Mouse (Mus musculus) stomach, embryonic 16.5 days (tissue): Measurements from ENCODE around the gene Abhd2. TPM values are rescaled to one million over a fixed set of nuclear protein-coding genes. Genes with fewer than 3 reads are reported as not detected.

Experiments used
- ATAC-seq: fragments of 200-750 bp; cut with Nextera tagmentation; 2 replicates; pipeline ENCODE4 v1.8.0; 2017; ENCODE audit warnings: moderate number of reproducible peaks, moderate TSS enrichment; ENCODE audit not compliant: insufficient read depth, low FRiP score
- H3K27ac ChIP-seq: fragments of 300-500 bp; sonication (generic); 2 replicates; pipeline ENCODE4 v1.5.1; 2014; ENCODE audit warnings: low read length
- H3K27me3 ChIP-seq: fragments of 300-500 bp; sonication (generic); 2 replicates; pipeline ENCODE4 v1.6.1; 2014; ENCODE audit warnings: low read length, control low read depth, mixed read lengths; ENCODE audit not compliant: control insufficient read depth, insufficient read depth
- H3K36me3 ChIP-seq: fragments of 300-500 bp; sonication (generic); 2 replicates; pipeline ENCODE4 v1.6.1; 2014; ENCODE audit warnings: low read length; ENCODE audit not compliant: control insufficient read depth, insufficient read depth
- H3K4me1 ChIP-seq: fragments of 300-500 bp; sonication (generic); 2 replicates; pipeline ENCODE4 v1.6.1; 2014; ENCODE audit warnings: low read length, control low read depth, mixed read lengths; ENCODE audit not compliant: control insufficient read depth, insufficient read depth
- H3K4me2 ChIP-seq: fragments of 300-500 bp; sonication (generic); 2 replicates; pipeline ENCODE4 v1.6.1; 2014; ENCODE audit warnings: low read depth, low read length, mixed read lengths
- H3K4me3 ChIP-seq: fragments of 300-500 bp; sonication (generic); replicated peaks from 2 replicates; pipeline ENCODE4 v1.5.1; 2014; ENCODE audit warnings: mild to moderate bottlenecking, low read length
- H3K9ac ChIP-seq: fragments of 300-500 bp; sonication (generic); 2 replicates; pipeline ENCODE4 v1.6.1; 2014; ENCODE audit warnings: low read length
- H3K9me3 ChIP-seq: fragments of 300-500 bp; sonication (generic); replicated peaks from 2 replicates; pipeline ENCODE4 v1.6.1; 2016; ENCODE audit warnings: low read length, control low read depth; ENCODE audit not compliant: control insufficient read depth
- WGBS: fragments of 180-500 bp; shearing (Covaris S2); extraction: QIAGEN DNeasy Blood & Tissue Kit; methylation state at CpG from one replicate; pipeline ENCODE4 v1.1.7; 2014; 5-methylcytosine and 5-hydroxymethylcytosine counted together
- polyA plus RNA-seq: library from polyadenylated mRNA; unstranded; fragments of >200 nt; fragmentation: Nextera tagmentation; extraction: Ambion mirVana; gene quantifications from 2 replicates; pipeline ENCODE4 v1.2.1, GENCODE M21; 2015

Abhd2 gene
- polyA plus RNA-seq, 1 experiment from 2014 or later, result 13.8 TPM

- H3K27me3 ChIP-seq, result no peaks in the 10 kb centered on the region
- no peak overlapping the region for H3K9ac ChIP-seq
- no peaks in the 10 kb centered on the region for H3K4me1 ChIP-seq
- 60% methylated on average over 8 of the region's 8 CpGs for WGBS
- no peak overlapping the region for H3K4me2 ChIP-seq
- no peak overlapping the region for H3K27ac ChIP-seq
- H3K4me3 ChIP-seq, result no peak overlapping the region
- H3K9me3 ChIP-seq, result no peaks in the 10 kb centered on the region
- no peaks in the 10 kb centered on the region for H3K36me3 ChIP-seq
- peak; percentile 59; the same call in 1 of the 2 replicates for ATAC-seq
Measured at GRCm38 (mm10) chr7:79398426-79398825, 125.4 kb downstream of the Abhd2 start.

GRCm38 (mm10) chr7:79398971-79399370, 126.0 kb downstream of the Abhd2 start:
- no peaks in the 10 kb centered on the region for H3K36me3 ChIP-seq
- no peak overlapping the region for H3K4me3 ChIP-seq
- no peak overlapping the region for H3K27ac ChIP-seq
- H3K9ac ChIP-seq, result no peak overlapping the region
- peak; percentile 36; the same call in 1 of the 2 replicates for ATAC-seq
- no peaks in the 10 kb centered on the region for H3K4me1 ChIP-seq
- H3K9me3 ChIP-seq, result no peaks in the 10 kb centered on the region
- no peak overlapping the region for H3K4me2 ChIP-seq
- 68% methylated on average over 12 of the region's 12 CpGs for WGBS
- no peaks in the 10 kb centered on the region for H3K27me3 ChIP-seq

- Histone ChIP-seq H3K27me3 (no peaks in the 10 kb centered on the region), H3K27ac (no peak overlapping the region), H3K9me3 (no peaks in the 10 kb centered on the region), H3K4me3 (no peak overlapping the region), H3K36me3 (no peaks in the 10 kb centered on the region), H3K9ac (no peak overlapping the region), H3K4me2 (no peak overlapping the region), H3K4me1 (no peaks in the 10 kb centered on the region)
- WGBS, result 84% methylated on average over 3 of the region's 3 CpGs
- no peak for ATAC-seq
Measured at GRCm38 (mm10) chr7:79400296-79400695, 127.3 kb downstream of the Abhd2 start.

- ATAC-seq, result peak; percentile 37; the same call in 1 of the 2 replicates
- Histone ChIP-seq H3K9ac (no peak overlapping the region), H3K9me3 (no peaks in the 10 kb centered on the region), H3K4me1 (no peaks in the 10 kb centered on the region), H3K4me3 (no peak overlapping the region), H3K4me2 (no peak overlapping the region), H3K27ac (no peak overlapping the region), H3K36me3 (no peaks in the 10 kb centered on the region), H3K27me3 (no peaks in the 10 kb centered on the region)
- 71% methylated on average over 18 of the region's 18 CpGs for WGBS
Measured at GRCm38 (mm10) chr7:79414449-79415375, 141.7 kb downstream of the Abhd2 start.

Other genes with a start within 250 kb of the Abhd2 start
- gene Acan, start 219.7 kb upstream of the Abhd2 start, polyA plus RNA-seq, result 0.45 and 0.58 TPM in 2 replicates
- 2.4 and 2.5 TPM in 2 replicates for gene Hapln3, start 142.2 kb upstream of the Abhd2 start, polyA plus RNA-seq
- gene Mfge8, start 124.1 kb upstream of the Abhd2 start, polyA plus RNA-seq, result 252 and 275 TPM in 2 replicates
- 0.44 and 0.75 TPM in 2 replicates for gene Rlbp1, start 113.8 kb downstream of the Abhd2 start, polyA plus RNA-seq
- 8.5 and 9.0 TPM in 2 replicates for gene Fanci, start 118.7 kb downstream of the Abhd2 start, polyA plus RNA-seq
- 25.4 and 30.8 TPM in 2 replicates for gene Polg, start 193.2 kb downstream of the Abhd2 start, polyA plus RNA-seq